Mouse (Mus musculus) urinary bladder, postnatal 36 days (tissue): ENCODE measurements around the gene Rab3a.

ENCODE experiments used
- DNase-seq, 2 experiments: peaks; one replicate each; pipeline ENCODE4 v3.0.0; 2022; ENCODE audit warnings: low spot score in 2 of 2, mixed read lengths in 1 of 2

Rab3a gene

DNA sequence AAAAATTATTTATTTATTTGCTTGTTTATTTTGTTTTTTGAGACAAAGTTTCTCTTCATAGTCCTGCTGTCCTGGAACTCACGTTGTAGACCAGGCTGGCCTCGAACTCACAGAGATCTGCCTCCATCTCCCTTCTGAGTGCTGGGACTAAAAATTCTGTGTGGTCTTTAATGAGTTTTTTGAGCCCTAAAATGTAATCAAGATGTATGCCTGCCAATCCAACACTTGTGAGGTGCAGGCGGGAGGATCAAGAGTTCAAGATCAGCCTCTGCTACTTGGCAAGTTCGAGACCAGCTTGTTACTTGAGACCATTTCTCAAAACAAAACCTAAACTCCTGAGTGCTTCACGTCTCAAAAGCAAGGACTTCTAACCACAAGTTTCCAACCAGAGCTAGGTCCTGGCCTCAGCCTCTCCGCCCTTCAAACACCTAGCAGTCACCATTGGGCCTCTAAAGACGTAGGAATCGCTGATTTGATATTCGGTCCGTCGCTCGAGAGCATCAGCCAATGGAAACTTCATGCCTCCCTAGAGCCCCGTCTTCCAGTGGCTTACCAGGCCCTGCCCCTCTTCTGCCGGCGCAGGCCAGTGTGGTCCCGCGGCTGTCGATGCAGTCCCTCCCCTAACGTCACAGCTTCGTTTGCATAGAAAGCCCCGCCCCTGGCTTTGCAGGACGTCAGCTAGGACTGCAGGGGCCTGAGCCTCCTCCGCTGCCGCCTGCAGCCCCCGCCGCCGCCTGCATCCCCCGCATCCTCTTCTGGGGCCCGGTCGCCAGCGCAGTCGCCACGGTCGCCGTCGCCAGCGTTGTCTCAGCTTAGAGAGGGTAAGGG lies at the start of gene Rab3a:
Gene Rab3a, plus strand, starts transcription at position 637 of the 828 bp plus-strand sequence.
- DNase-seq, result peak; percentile 90 to 96

DNA sequence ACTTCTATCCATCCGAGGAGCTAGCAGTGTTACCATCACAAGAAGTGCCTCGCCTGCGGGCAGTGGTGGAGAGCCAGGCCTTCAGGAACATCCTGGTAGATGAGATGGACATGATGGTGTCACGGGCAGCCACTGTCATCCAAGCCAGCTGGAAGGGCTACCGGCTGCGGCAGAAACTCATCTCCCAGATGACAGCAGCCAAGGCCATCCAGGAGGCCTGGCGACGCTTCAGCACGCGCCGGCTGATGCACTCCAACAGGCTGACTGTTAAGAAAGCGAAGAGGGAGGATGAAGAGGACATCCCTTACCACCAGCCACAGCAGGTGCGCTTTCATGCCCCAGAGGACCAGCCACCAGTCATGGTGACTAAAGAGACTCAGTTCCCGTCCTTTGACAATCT lies 46.2 kb upstream of the Rab3a start:
- no peak for DNase-seq

DNA sequence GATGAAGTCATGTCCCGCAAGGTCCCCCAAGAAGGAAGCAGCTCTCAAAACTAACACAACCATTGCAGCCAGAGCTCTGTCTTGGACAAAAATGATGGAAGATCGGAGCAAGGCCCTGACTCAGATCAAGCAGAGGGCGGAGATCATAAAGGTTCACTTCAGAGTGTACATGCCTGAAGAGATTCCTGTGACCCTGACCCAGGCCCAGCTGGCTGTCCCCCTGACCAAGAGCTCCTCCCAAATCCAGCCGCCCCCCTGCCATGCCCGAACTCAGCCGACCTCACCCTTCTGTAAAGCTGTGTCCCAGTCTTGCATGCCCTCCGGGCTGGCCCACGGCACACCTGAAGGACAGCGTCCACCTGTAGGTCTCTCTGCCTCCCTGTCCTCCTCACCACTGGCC lies 44.7 kb upstream of the Rab3a start:
- no peak for DNase-seq

DNA sequence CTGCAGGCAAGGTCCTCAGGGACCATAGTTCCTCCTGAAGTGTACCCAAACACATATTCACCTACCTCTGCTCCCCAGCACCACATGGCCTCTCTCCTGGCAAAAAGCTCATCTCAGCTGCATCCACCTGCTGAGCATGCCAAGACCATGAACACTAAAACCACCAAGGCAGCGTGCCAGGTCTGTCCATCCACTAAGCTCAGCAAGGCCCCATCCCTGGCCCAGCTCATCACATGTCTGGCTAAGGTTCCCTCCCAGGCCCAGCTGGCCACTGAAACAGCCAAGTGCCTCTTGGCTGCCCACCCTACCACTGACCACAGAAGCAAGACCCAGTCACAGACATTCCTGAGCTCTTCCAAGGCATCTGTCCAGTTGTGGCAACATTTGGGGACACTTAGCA lies 44.2 kb upstream of the Rab3a start:
- DNase-seq, result no peak

DNA sequence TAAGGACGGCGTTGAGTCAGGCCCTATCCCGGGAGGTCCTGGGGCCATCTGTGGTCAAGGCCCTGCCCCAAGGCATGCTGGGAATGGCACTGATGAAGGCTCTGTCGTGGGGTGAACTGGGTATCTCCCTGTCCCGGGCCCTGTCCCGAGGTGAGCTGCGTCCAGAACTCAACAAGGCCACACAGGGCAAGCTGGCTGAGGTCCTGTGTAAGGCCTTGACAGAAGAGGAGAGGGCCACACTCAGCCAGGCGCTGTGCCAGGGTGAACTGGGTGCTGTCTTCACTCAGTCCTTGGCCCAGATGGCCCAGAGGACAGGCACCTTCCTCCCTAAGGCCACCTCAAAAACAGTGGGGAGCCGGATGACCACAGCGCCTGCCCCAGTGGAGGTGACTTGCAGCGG lies 43.4 kb upstream of the Rab3a start:
- DNase-seq, result no peak

DNA sequence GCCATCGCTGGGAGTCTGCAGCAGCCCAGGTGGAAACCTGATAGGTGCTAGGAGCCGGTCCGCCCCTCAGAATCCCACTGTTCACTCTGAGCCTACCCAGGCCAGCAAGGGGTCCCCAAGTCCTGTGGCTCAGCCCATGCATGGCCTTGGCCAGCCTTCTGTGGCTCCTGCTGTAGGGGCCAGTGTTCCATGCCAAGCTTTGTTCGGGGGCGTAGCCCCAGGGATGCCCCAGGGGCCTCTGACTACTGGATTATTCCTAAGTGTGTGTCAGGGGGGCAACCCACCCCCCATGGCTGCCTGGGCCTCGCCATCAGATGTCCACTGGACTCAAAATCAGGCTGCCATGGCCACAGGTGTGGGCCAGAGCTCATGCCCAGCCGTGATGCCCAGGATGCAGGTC lies 40.5 kb upstream of the Rab3a start:
- no peak for DNase-seq

DNA sequence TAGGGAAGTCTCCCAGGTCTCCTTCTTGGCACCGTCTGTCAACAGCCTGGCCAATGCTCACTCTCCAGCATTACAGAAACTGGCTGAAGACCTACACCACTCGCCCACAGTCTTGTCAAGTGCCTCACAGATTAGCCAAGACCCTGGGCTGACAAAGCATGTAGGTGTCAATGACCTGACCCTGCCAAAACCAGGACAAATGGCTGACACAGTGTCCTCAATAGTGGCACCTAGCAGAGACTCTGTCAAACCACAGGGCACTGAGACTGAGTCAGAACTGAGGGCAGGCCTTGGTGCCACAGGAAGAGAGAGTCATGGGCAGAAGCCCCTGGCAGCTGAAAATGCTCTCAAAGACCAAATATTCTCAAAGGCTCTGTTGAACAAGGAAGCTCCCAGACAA lies 39.4 kb upstream of the Rab3a start:
- DNase-seq, result no peak

DNA sequence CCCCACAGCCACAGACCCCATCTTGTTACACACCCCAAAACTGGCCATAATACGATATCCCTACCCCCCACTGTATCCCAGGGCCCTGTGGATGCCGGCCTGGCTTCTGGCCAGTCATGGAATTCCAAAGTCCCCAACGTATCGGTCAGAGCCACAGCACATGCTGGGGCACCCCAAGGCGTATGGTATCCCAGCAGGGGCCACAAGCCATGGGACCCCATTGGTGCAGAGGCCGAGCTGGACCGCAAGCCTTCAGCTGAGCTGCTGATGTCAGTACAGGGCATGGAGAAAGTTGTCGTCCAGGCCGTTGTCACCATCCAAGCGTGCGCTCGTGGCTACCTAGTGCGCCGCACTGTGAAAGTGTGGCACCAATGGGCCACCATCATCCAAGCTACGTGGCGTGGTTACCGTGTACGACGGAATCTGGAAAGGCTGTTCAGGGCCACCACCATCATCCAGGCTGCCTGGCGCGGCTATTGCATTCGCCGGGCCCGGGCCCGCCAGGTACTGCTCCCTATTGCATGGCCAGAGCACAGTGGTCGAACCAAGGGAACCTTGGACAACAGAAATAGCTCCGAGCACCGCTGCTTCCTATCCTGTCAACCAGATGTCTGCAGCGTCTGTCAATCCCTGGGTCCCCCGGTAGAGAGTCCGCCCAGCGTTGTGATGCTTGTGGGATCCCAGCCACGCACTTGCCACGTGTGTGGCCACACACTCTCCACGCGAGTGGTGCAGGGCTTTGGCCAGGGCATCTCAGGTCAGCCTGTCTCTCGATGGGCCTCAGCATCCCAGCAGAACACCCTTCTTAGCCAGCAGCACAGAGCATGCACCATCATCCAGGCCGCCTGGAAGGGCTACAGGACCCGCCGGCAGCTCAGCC lies 37.7 kb upstream of the Rab3a start:
- no peak for DNase-seq

DNA sequence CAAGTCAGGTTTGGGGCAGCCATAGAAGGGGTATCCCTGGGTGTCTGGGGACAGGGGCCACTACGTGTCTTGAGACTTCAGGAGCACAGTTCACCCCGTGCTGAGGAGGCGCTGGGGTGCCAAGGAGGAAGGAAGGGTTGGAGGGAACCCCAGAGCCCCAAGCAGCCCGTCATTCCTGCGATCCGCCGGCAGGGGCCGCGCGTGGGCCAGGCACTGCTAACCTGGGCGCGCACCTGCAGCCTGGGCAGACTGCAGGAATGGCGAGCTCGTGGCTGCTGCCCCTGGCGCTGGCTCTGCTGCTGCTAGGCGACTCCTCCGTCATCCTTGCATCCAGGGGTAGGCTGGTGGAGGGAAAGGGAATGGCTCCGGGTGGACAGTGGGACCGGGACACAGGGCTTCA lies 36.2 kb upstream of the Rab3a start, which contains the start of gene Gm3336:
Gene Gm3336, plus strand, starts transcription at position 247 of the 400 bp plus-strand sequence.
- peak in 1 of 2 experiments; percentile 51 for DNase-seq

DNA sequence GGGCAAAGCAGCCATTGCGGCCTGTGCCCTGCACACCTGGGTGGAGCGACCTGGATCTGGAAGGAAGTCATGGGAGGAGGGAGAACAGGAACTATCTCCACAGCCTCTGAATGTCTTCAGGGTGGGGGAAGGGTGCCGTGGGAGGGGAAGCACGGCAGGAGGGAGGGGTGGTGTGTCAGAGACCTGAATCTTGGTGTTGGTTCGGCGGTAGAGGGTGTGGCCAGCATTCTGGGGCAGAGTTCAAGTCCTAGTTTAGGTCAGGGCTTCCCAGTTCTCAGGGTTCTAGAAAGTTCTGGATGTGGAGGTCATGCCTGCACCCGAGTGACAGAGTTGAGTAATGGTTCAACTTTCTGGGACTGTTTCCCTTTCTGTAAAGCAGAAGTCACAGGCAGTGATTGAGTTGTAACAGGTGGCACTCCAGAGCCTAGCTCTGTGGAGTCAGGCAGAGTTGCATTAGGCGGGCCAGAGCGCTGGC lies 34.6 kb upstream of the Rab3a start:
- no peak for DNase-seq

DNA sequence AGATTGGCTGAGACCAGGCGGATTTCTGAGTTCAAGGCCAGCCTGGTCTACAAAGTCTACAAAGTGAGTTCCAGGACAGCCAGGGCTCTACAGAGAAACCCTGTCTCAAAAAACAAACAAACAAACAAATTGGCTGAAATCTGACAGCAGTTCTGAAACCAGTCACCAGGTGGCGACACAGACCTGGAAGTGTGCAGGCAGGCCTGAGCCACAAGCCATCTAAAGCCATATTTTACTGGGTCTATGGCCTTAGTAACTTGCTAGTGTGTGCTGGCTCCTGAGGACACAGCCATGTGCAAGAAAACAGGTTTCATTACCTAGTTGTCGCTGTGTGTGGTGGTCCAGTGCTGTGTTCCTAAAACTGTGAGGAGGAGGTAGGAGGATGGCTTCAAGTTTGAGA lies 33.7 kb upstream of the Rab3a start:
- peak; percentile 72 to 78 for DNase-seq

DNA sequence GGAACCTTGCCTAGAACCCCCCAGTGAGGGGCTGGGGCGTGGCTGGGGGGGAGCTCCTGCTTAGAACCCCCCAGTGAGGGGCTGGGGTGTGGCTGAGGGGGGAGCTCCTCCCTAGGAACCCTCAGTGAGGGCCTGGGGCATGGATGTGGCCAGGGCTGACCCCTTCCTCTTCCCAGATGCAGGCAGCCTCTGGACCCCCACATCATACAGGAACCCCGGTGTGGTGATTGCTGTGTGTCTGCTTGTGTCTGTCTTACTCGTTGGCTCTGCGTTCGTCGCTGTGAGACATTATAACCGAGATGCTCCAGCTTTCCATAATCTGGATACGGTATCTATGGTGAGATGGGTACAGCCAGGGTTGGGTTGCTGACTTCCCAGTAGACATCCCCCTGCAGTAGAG lies 32.9 kb upstream of the Rab3a start:
- no peak for DNase-seq

DNA sequence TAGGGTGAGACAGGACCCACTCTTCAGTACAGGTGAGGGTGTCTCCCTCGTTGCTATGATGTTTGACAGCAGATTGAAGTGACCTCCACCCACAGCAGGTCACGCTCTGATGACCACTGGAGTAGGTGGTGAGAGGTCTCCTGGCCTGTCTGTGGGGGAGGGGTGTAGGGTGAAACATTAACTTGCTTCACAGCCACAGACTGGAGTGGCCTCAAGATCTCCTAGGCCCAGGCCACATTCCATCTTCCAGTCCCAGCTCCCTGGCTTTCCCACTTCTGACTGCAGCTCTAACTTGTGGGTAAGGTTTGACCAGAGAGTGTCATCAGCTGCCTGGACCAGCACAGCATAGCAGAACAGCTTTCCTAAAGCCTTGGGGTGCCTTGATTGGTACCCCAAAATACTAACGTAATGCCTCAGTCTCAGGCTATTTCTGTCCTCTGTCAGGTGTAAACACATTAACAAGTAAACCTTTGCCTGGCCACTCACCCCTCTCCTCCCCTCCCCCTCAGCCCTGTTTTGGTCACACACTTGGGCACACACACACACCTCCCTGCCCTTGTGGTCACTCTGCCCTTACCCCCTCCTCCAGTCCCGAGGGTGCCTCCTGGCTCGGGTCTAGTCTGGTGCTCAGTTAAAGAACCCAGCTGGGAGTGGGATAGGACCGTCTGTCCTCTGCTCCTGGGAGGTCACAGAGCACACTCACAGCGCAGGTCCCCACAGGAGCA lies 30.8 kb upstream of the Rab3a start, which contains the start of gene Pde4c:
Gene Pde4c, plus strand, starts transcription at position 235 of the 725 bp plus-strand sequence.
- no peak for DNase-seq

DNA sequence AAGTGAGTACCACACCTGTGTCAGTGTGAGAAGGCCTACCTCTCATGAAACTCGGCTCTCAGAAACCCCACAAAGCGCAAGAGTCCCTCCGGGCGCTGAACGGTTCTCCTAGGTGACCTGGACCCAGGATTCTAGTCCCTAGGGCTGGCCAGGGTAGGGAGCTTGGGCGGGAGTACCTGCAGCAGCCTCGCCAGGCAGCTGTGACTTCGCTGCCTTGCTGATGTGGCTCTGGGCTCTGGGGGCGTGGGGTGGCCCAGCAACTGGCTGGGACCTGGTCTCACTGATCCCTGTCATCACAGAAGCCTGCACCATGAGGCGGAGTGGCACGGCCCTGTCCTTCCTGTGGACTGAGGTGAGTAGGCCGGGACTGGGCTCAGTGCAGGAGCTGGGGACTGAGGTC lies 30.3 kb upstream of the Rab3a start:
- DNase-seq, result no peak

DNA sequence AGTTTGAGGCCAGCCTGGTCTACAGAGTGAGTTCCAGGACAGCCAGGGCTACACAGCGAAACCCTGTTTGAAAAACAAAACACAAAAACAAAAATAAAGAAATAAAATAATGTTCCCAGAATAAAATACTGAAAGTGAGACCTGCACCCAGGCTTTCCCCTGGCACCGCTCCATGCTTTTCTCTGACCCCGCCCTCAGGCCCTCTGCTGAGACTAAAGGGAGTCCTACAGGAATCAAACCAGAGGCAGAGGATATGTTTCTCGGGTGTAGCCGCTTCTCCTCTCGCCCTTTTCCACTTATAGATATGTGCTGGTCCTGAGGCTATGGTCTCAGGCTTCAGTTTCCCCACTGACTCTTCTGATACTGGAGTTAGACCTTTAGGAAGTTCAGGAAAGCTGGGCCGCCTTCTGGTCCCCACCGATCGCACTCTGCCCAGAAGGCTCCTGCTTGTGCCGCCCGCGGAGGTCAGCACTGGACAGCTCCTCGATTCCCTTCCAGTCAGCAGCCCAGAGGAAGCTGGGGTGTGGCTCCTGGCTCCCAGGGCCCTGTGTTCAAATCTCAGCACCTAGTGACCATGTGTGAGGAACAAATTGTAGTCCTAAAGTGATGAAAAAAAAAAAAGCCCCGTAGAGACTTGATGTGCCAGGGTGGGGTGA lies 28.6 kb upstream of the Rab3a start:
- no peak for DNase-seq

DNA sequence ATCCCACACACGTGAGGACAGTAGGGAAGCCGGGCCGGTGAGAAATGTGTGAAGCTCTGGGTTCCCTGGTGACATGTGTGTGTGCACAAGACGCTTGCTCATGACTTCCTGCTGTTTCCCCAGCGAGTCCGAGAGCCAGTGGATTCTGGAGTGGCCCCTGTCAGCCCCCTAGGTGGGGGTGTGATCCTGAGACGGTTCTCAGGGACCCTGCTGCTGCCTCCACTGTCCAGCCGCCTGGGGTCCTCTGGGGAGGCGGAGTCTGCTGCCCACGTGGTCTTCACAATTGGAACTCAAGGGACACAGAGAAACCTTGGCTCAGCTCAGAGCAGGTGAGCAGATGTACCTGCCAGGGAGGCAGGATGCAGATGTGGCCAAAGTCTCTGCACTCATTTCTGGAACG lies 27.8 kb upstream of the Rab3a start:
- no peak for DNase-seq

DNA sequence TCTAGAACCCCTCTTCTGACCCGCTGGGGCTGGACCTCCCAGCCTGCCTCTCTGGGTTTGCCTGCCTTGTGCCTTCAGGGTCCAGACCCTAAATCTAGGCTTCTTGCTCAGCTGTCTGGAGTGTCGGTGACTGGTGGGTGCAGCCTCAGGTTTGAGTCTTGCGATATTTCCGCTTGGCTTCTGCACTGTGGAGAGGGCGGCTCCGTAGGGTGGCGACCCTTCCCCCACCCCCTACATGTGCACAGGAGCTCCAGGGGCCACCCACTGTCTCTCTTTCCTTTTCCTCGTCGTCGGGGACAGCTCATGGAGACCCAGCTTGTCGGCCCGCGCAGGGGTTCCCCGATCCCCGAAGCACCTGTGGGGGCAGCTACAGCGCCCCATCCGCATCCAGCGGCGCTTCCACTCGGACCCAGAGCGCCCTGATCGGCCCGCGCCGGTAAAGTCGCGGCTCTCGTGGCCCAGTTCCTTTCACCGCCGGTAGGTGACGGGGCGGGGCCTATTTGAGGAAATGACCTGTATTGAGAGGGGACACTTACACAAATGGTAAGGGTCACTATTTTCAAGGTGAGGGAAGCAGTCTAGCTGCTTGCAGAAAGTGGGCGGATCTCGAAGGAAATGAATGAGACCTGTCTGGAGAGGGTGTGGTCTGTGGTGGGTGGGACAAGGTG lies 24.5 kb upstream of the Rab3a start:
- DNase-seq, result no peak

DNA sequence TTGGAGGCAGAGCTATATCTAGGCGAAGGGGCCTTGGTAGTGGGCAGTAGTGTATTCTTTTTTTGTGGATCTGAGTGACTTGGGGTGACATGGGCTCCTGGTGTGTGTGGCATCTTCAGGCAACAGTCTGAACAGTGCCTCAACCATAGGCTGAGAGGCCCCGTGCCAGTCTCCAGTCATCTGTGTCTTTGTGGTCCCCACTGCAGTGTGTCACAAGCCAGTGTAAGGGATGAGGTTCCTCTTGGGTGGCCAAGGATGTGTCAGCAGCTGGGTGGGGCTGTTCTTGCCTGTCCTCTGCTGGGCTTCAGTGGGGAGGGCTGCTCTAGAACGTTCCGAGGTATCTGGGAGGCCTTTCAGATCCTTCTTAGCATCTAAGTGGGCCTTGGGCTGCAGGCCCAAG lies 23.5 kb upstream of the Rab3a start:
- no peak for DNase-seq

DNA sequence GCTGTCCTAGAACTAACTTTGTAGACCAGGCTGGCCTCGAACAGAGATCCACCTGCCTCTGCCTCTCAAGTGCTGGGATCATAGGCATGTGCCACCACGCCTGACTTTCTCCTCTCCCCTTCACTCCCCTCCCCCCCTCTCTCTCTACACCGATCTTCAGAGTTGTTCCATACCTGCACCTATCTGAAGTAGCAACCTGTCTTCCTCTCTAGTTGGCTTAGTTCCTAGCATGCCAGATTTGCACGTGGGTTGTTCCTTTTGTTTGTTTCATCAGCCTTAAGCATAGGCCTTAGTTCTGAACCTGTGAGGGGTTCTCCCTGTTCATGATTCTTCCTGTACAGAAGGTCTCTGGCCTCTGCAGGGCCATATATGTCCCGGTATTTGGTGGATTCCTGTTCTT lies 16.8 kb upstream of the Rab3a start:
- no peak for DNase-seq

DNA sequence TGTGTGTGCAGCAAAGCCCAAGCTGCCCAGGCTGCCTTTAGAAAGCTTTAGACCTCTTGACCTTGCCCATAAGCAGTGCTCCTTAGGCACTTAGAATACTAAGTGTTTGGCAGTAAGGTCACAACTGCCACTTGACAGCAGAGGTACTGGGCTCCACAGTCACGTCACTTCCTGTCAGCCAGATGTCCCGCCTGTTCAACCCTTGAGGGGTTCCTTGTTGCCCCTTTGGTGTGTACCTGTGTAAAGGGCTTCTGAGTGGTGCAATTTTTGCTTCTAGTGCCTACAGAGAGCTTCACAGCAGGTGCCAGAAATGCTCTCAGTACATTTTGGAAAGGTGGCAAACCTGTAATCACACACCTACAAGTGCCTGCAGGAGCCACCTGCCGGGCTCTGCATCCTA lies 16.3 kb upstream of the Rab3a start:
- DNase-seq, result no peak

DNA sequence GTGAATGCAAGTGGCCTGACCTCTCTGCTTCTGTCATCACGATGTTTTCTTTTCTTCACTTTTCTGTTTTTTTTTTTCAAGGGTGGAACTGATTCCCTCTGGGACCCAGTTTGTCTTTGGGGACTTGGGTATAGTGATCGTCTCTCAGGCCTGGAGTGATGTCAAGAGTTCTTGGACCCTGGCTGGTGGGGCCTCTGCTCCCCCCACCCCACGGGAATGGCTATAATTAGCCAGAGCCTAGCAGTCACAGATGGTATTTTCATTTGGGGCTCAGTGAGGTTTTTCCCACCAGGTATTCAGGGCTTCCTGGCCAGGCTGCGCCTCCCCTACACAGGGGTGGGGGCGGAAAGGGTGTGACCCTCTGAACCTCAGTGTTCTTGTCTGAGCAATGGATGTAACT lies 12.8 kb upstream of the Rab3a start:
- DNase-seq, result no peak
